Mouse (Mus musculus): ENCODE measurements around the gene Bcar3. TPM values are rescaled to one million over a fixed set of nuclear protein-coding genes. Genes with fewer than 3 reads are reported as not detected.

Gene Bcar3
- polyA plus RNA-seq, 1 experiment from 2014 or later: 14.0 TPM

- TF ChIP-seq CTCF (IDR thresholded peaks at IDR 0.05; ENCODE audit: low read depth): no peak
- ATAC-seq (ENCODE audit: insufficient read depth): no peak
- H3K4me1 ChIP-seq (ENCODE audit: insufficient read depth): no peaks in the 10 kb centered on the region
- no peak overlapping the region for H3K9ac ChIP-seq
- no peak overlapping the region for H3K27ac ChIP-seq (ENCODE audit: low read depth)
- no peaks in the 10 kb centered on the region for H3K36me3 ChIP-seq (ENCODE audit: insufficient read depth)
- H3K4me3 ChIP-seq (ENCODE audit: low read depth, low read length): no peak overlapping the region
- H3K9me3 ChIP-seq (ENCODE audit: low read depth, low read length): no peaks in the 10 kb centered on the region
- DNase-seq: no peak
- no peaks in the 10 kb centered on the region for H3K27me3 ChIP-seq (ENCODE audit: insufficient read depth, low read length)
- 75% methylated on average over 8 of the region's 8 CpGs for WGBS
- no peak overlapping the region for H3K4me2 ChIP-seq
Observed at GRCm38 (mm10) chr3:122371646-122372341, 77.9 kb downstream of the Bcar3 start.

- 55% methylated on average over 4 of the region's 4 CpGs for WGBS
- Histone ChIP-seq H3K4me2 (no peak overlapping the region), H3K4me3 (ENCODE audit: low read depth, low read length) (no peak overlapping the region), H3K9ac (no peak overlapping the region), H3K27ac (ENCODE audit: low read depth) (no peak overlapping the region), H3K9me3 (ENCODE audit: low read depth, low read length) (no peaks in the 10 kb centered on the region), H3K4me1 (ENCODE audit: insufficient read depth) (no peaks in the 10 kb centered on the region), H3K36me3 (ENCODE audit: insufficient read depth) (no peaks in the 10 kb centered on the region), H3K27me3 (ENCODE audit: insufficient read depth, low read length) (no peaks in the 10 kb centered on the region)
- no peak for ATAC-seq (ENCODE audit: insufficient read depth)
- DNase-seq: no peak
- TF ChIP-seq CTCF (IDR thresholded peaks at IDR 0.05; ENCODE audit: low read depth): no peak
Observed at GRCm38 (mm10) chr3:122372617-122373016, 78.7 kb downstream of the Bcar3 start.

GRCm38 (mm10) chr3:122376011-122376410, 82.1 kb downstream of the Bcar3 start:
- H3K4me3 ChIP-seq (ENCODE audit: low read depth, low read length): no peak overlapping the region
- no peak for TF ChIP-seq CTCF (IDR thresholded peaks at IDR 0.05; ENCODE audit: low read depth)
- DNase-seq (no peak), ATAC-seq (ENCODE audit: insufficient read depth) (no peak)
- no peaks in the 10 kb centered on the region for H3K36me3 ChIP-seq (ENCODE audit: insufficient read depth)
- no peaks in the 10 kb centered on the region for H3K4me1 ChIP-seq (ENCODE audit: insufficient read depth)
- H3K27me3 ChIP-seq (ENCODE audit: insufficient read depth, low read length): no peaks in the 10 kb centered on the region
- no peak overlapping the region for H3K9ac ChIP-seq
- no peak overlapping the region for H3K4me2 ChIP-seq
- no peaks in the 10 kb centered on the region for H3K9me3 ChIP-seq (ENCODE audit: low read depth, low read length)
- no peak overlapping the region; the same call in 1 of the 2 replicates for H3K27ac ChIP-seq (ENCODE audit: low read depth)

GRCm38 (mm10) chr3:122376412-122376831, 82.5 kb downstream of the Bcar3 start:
- no peaks in the 10 kb centered on the region for H3K27me3 ChIP-seq (ENCODE audit: insufficient read depth, low read length)
- H3K4me2 ChIP-seq: no peak overlapping the region
- TF ChIP-seq CTCF (IDR thresholded peaks at IDR 0.05; ENCODE audit: low read depth): no peak
- H3K4me1 ChIP-seq (ENCODE audit: insufficient read depth): no peaks in the 10 kb centered on the region
- 41% methylated on average over 9 of the region's 10 CpGs for WGBS
- no peak overlapping the region for H3K4me3 ChIP-seq (ENCODE audit: low read depth, low read length)
- no peaks in the 10 kb centered on the region for H3K36me3 ChIP-seq (ENCODE audit: insufficient read depth)
- DNase-seq (peak; percentile 37), ATAC-seq (ENCODE audit: insufficient read depth) (0 out of 2 replicates have a peak, but pooled peaks have one; percentile 35)
- no peaks in the 10 kb centered on the region for H3K9me3 ChIP-seq (ENCODE audit: low read depth, low read length)
- H3K27ac ChIP-seq (ENCODE audit: low read depth): no peak overlapping the region; the same call in 1 of the 2 replicates
- no peak overlapping the region for H3K9ac ChIP-seq

- Histone ChIP-seq H3K9ac (no peak overlapping the region), H3K9me3 (ENCODE audit: low read depth, low read length) (no peaks in the 10 kb centered on the region), H3K27ac (ENCODE audit: low read depth) (no peak overlapping the region), H3K4me1 (ENCODE audit: insufficient read depth) (no peaks in the 10 kb centered on the region), H3K4me2 (no peak overlapping the region), H3K27me3 (ENCODE audit: insufficient read depth, low read length) (no peaks in the 10 kb centered on the region), H3K4me3 (ENCODE audit: low read depth, low read length) (no peak overlapping the region), H3K36me3 (ENCODE audit: insufficient read depth) (no peaks in the 10 kb centered on the region)
- TF ChIP-seq CTCF (IDR thresholded peaks at IDR 0.05; ENCODE audit: low read depth): no peak
- DNase-seq: peak; percentile 42
- 45% methylated on average over 8 of the region's 8 CpGs for WGBS
- no peak for ATAC-seq (ENCODE audit: insufficient read depth)
Observed at GRCm38 (mm10) chr3:122376841-122377464, 83.0 kb downstream of the Bcar3 start.

- Histone ChIP-seq H3K4me1 (ENCODE audit: insufficient read depth) (no peaks in the 10 kb centered on the region), H3K36me3 (ENCODE audit: insufficient read depth) (no peaks in the 10 kb centered on the region), H3K27me3 (ENCODE audit: insufficient read depth, low read length) (no peaks in the 10 kb centered on the region), H3K4me3 (ENCODE audit: low read depth, low read length) (no peak overlapping the region), H3K27ac (ENCODE audit: low read depth) (no peak overlapping the region), H3K9me3 (ENCODE audit: low read depth, low read length) (no peaks in the 10 kb centered on the region), H3K9ac (no peak overlapping the region), H3K4me2 (no peak overlapping the region)
- TF ChIP-seq CTCF (IDR thresholded peaks at IDR 0.05; ENCODE audit: low read depth): no peak
- 56% methylated on average over 6 of the region's 6 CpGs for WGBS
- DNase-seq (no peak), ATAC-seq (ENCODE audit: insufficient read depth) (no peak)
Observed at GRCm38 (mm10) chr3:122378634-122379033, 84.7 kb downstream of the Bcar3 start.

GRCm38 (mm10) chr3:122380776-122381175, 86.8 kb downstream of the Bcar3 start:
- no peak for ATAC-seq (ENCODE audit: insufficient read depth)
- WGBS: 63% methylated on average over 5 of the region's 5 CpGs
- Histone ChIP-seq H3K4me1 (ENCODE audit: insufficient read depth) (no peaks in the 10 kb centered on the region), H3K27me3 (ENCODE audit: insufficient read depth, low read length) (no peaks in the 10 kb centered on the region), H3K27ac (ENCODE audit: low read depth) (no peak overlapping the region), H3K4me2 (no peak overlapping the region), H3K9ac (no peak overlapping the region), H3K9me3 (ENCODE audit: low read depth, low read length) (no peaks in the 10 kb centered on the region), H3K4me3 (ENCODE audit: low read depth, low read length) (no peak overlapping the region), H3K36me3 (ENCODE audit: insufficient read depth) (no peaks in the 10 kb centered on the region)
- no peak for DNase-seq
- TF ChIP-seq CTCF (IDR thresholded peaks at IDR 0.05; ENCODE audit: low read depth): no peak
